Mouse (Mus musculus) forebrain, embryonic 13.5 days (tissue): ENCODE measurements at regions not wholly inside any gene's neighbourhood (a gene's known extent, or its start where the extent isn't known, plus 50 kb on each side); places are given as distances from the start of the nearest gene placed in this dataset.
A peak's percentile ranks its signal among the peaks of the same experiment; 100 is the strongest.

Experiments used
- ATAC-seq: fragments of 200-750 bp; cut with Nextera tagmentation; 2 replicates; pipeline ENCODE4 v1.8.0; 2017
- H3K27ac ChIP-seq: fragments of 300-500 bp; sonication (generic); 2 replicates; pipeline ENCODE4 v1.5.1; 2015; ENCODE audit warnings: inconsistent platforms, mild to moderate bottlenecking, moderate library complexity
- H3K27me3 ChIP-seq: fragments of 300-500 bp; sonication (generic); 2 replicates; pipeline ENCODE4 v1.6.1; 2015; ENCODE audit warnings: mild to moderate bottlenecking, inconsistent platforms
- H3K36me3 ChIP-seq: fragments of 300-500 bp; sonication (generic); 2 replicates; pipeline ENCODE4 v1.6.1; 2015; ENCODE audit warnings: mild to moderate bottlenecking, inconsistent platforms; ENCODE audit not compliant: poor library complexity, severe bottlenecking
- H3K4me1 ChIP-seq: fragments of 300-500 bp; sonication (generic); 2 replicates; pipeline ENCODE4 v1.6.1; 2015; ENCODE audit warnings: inconsistent platforms
- H3K4me2 ChIP-seq: fragments of 300-500 bp; sonication (generic); 2 replicates; pipeline ENCODE4 v1.6.1; 2015; ENCODE audit warnings: inconsistent platforms, mild to moderate bottlenecking, moderate library complexity
- H3K4me3 ChIP-seq: fragments of 300-500 bp; sonication (generic); 2 replicates; pipeline ENCODE4 v1.5.1; 2015; ENCODE audit warnings: mild to moderate bottlenecking, inconsistent platforms
- H3K9ac ChIP-seq: fragments of 300-500 bp; sonication (generic); 2 replicates; pipeline ENCODE4 v1.6.1; 2015; ENCODE audit warnings: mild to moderate bottlenecking, inconsistent platforms
- H3K9me3 ChIP-seq: fragments of 300-500 bp; sonication (generic); replicated peaks from 2 replicates; pipeline ENCODE4 v1.6.1; 2016; ENCODE audit warnings: inconsistent platforms
- WGBS: fragments of 180-500 bp; shearing (Covaris S2); methylation state at CpG from one replicate; pipeline ENCODE4 v1.1.7; 2015; 5-methylcytosine and 5-hydroxymethylcytosine counted together

DNA sequence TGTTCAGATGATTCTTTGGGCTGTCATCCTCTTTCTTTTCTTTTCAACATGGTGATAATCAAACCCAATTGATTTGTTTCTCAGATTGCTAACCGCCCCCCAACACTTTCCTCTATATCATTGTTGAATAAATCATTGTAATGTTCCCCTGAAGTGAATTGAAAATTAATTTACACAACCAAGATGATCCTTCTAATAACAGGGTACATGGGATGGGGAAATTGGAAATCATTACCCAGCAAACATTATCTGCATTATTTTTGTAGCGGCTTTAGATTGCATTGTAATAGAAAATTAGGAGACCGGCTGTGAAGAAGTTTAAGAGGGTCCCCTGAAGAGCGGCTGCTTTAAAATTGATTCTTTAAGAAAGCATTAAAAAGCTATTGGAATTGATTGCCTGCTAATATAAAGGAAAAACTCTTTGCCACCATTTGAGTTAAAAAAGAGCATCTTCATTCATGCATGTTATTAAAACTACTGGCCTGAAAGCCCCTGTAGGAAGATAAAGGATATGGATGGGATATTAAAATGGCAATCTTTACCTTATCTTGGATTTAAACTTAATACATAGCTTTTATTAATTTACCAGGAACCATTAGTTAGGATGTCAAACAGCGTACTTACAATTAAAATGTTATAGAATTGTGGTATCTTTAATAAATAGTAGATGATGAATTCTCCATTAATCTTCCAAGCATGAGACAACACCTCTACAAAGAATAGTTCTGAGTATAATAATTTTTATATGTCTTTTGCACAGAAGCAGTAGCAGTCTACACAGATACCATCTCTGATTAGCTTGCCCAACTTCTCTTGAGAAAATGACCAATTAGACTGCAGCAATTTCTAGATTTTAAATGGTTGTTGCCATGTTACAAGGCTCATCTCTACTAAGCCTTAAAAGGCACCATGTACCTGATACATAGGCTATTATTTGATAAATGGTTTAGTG lies 127.0 kb upstream of the Hs3st5 start:
- no peak for ATAC-seq

DNA sequence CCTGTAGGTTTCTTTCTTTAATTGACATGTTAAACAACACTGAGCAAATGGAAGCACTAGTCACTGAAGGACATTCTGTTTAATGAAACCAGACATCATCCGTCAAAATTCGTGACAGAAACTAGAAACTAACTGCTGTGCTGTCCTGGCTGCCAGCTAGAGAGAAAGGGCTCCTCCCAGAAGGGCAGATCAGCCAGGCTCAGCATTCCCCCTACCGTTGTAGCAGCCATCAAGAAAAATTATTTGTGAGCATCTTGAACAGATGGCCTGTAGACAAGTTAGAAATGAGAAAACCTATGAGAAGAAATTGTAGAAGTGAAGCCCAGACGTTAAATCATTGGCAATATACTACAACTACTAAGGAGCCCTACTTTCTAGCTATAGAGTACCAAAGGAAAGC lies 123.3 kb upstream of the Hs3st5 start:
- Histone ChIP-seq H3K9ac (no peak overlapping the region), H3K4me3 (no peak overlapping the region), H3K36me3 (no peaks in the 10 kb centered on the region), H3K27ac (no peak overlapping the region), H3K27me3 (no peaks in the 10 kb centered on the region), H3K9me3 (no peaks in the 10 kb centered on the region), H3K4me2 (no peak overlapping the region), H3K4me1 (no peaks in the 10 kb centered on the region)
- WGBS: 79% methylated on average over 4 of the region's 4 CpGs
- peak; percentile 81; the same call in 1 of the 2 replicates for ATAC-seq

More for the DNA sequence above, 127.0 kb upstream of the Hs3st5 start:
- 76% methylated on average over 5 of the region's 5 CpGs for whole genome bisulfite sequencing
- H3K27me3 ChIP-seq: no peaks in the 10 kb centered on the region
- H3K9ac ChIP-seq: no peak overlapping the region
- H3K4me3 ChIP-seq: no peak overlapping the region
- H3K4me1 ChIP-seq: no peaks in the 10 kb centered on the region
- no peak overlapping the region for H3K4me2 ChIP-seq
- no peaks in the 10 kb centered on the region for H3K36me3 ChIP-seq
- H3K9me3 ChIP-seq: no peaks in the 10 kb centered on the region
- H3K27ac ChIP-seq: no peak overlapping the region

DNA sequence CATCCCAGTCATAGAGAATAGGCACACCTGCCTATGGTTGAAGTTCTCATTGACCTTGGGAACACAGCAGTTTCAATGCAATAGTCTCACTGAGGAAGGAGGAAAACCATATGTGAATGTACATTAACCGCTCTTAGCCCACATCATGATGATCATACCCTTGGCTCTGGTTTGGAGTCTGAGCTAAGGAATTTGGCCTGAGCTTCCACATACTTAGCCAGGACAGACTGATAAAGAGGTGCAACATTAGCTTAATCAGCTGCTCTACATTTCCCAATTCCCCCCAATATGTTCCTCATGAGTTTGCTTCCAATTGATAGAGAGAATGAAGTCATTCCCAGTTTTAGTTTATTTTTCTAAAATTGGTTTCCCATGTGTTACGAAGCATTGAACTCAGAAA lies 116.6 kb upstream of the Hs3st5 start:
- H3K9ac ChIP-seq: no peak overlapping the region
- no peak overlapping the region for H3K27ac ChIP-seq
- no peaks in the 10 kb centered on the region for H3K27me3 ChIP-seq
- H3K4me3 ChIP-seq: no peak overlapping the region
- no peaks in the 10 kb centered on the region for H3K4me1 ChIP-seq
- ATAC-seq: no peak
- 90% methylated on average over 2 of the region's 2 CpGs for WGBS
- no peaks in the 10 kb centered on the region for H3K9me3 ChIP-seq
- H3K4me2 ChIP-seq: no peak overlapping the region
- no peaks in the 10 kb centered on the region for H3K36me3 ChIP-seq

DNA sequence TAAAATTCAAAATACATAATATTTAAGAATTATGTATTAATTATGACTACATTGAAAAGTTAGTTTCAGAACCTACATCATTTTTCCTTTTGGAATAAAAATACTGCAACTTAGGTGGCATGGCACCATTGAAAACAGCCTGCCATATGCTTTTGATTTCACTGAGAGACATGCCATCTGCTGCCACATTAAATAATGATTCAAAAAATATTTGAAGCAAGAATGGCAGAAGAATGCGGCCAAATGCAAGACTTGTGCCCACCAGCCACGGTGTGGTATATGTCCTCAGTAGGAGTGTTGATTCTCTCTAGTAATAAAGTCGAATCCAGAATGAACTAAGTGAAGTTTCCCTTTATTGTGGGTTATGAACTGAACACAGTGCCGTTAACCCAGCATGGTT lies 113.0 kb upstream of the Hs3st5 start:
- ATAC-seq: peak; percentile 10; the same call in 1 of the 2 replicates
- Histone ChIP-seq H3K9me3 (no peaks in the 10 kb centered on the region), H3K27ac (no peak overlapping the region), H3K27me3 (no peaks in the 10 kb centered on the region), H3K4me2 (no peak overlapping the region), H3K36me3 (no peaks in the 10 kb centered on the region), H3K9ac (no peak overlapping the region), H3K4me1 (no peaks in the 10 kb centered on the region), H3K4me3 (no peak overlapping the region)
- 81% methylated on average over 4 of the region's 4 CpGs for WGBS

DNA sequence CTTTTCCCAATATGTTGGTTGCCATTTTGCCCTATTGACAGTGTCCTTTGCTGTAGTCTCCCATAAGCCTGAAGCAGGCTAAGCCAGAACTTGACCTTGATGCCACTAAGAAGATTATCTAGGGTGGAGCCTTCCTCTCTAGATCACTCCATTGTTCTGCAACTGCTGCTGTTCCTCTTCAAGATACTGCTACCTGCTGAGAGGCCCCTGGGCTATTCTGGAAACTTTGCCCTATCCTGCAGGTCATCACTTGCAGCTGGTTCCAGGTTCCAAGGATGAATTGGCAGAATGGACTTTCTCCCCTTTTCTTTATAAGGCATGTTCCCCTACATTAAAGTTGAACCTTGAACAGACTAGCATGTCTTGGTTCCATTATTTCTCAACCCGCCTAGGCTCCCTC lies 110.0 kb upstream of the Hs3st5 start:
- Histone ChIP-seq H3K4me2 (no peak overlapping the region), H3K9ac (no peak overlapping the region), H3K9me3 (no peaks in the 10 kb centered on the region), H3K4me3 (no peak overlapping the region), H3K27ac (no peak overlapping the region), H3K36me3 (no peaks in the 10 kb centered on the region), H3K4me1 (no peaks in the 10 kb centered on the region), H3K27me3 (no peaks in the 10 kb centered on the region)
- ATAC-seq: no peak
- WGBS: 76% methylated on average over 1 of the region's 1 CpGs

DNA sequence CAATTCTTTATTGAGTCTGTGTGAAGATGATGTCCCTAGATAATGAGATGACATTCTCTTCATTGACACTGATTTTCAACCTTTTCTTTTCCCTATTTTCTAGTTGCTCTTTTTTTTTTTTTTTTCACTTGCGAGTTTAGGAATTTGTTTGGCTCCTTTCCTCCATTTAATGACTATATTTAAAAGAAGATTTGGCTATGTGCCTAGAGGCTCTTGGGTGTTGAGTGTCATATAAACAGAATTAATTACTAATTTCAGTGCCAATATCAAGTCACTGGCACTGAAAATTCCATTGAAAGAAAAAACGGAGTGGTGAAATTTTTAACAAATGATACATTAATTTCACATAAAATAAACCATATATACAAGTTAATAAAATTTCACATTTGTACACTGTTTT lies 98.6 kb upstream of the Hs3st5 start:
- no peak overlapping the region for H3K4me3 ChIP-seq
- H3K9me3 ChIP-seq: no peaks in the 10 kb centered on the region
- no peak overlapping the region for H3K4me2 ChIP-seq
- no peak overlapping the region for H3K27ac ChIP-seq
- WGBS: 57% methylated on average over 2 of the region's 2 CpGs
- H3K36me3 ChIP-seq: no peaks in the 10 kb centered on the region
- no peak for ATAC-seq
- H3K27me3 ChIP-seq: no peaks in the 10 kb centered on the region
- no peak overlapping the region for H3K9ac ChIP-seq
- H3K4me1 ChIP-seq: no peaks in the 10 kb centered on the region

DNA sequence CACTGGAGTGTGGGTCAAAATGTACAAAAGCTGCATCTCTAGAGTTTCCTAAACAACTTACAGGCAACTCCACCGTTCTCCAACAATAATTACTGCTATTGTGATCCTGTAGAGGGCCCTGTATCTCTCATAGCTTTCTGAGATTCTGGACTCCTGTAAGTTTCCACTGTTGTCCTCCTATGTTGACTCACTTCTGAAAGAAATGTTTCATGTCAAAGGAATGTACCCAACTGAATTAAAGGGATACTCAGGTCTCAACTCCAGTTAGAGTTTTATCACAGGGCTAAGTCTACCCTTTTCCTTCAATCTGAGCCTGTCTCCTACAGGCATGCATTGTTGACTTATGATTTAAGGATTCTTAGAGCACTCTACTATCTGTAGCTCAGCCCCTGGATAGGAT lies 75.3 kb upstream of the Hs3st5 start:
- no peaks in the 10 kb centered on the region for H3K4me1 ChIP-seq
- no peak overlapping the region for H3K4me3 ChIP-seq

DNA sequence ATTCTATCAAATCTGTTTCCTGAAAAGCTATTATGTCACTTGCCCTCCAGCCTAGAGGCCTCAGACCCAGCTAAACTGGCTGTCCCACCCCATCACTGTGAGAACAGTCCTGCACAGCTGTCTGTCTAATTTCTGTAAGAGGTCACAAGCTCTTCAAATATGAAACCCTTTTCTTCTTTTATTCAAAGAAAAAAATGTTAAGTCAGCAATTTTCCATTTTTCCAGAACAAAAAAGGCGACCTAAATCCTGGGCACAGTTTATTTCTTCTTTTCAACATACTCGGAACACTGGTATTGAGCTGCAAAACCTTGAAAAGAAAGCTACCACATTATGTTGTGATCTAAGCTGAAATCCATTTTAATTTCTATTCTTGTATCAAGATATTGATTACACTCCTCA lies 69.2 kb upstream of the Hs3st5 start:
- H3K36me3 ChIP-seq: no peaks in the 10 kb centered on the region
- no peaks in the 10 kb centered on the region for H3K9me3 ChIP-seq
- no peak overlapping the region for H3K9ac ChIP-seq
- no peak overlapping the region for H3K4me2 ChIP-seq
- WGBS: 75% methylated on average over 2 of the region's 2 CpGs
- H3K27me3 ChIP-seq: no peaks in the 10 kb centered on the region
- H3K4me1 ChIP-seq: no peaks in the 10 kb centered on the region
- H3K4me3 ChIP-seq: no peak overlapping the region
- no peak overlapping the region for H3K27ac ChIP-seq
- ATAC-seq: no peak

More for the DNA sequence above, 75.3 kb upstream of the Hs3st5 start:
- no peak for ATAC-seq
- Histone ChIP-seq H3K9me3 (no peaks in the 10 kb centered on the region), H3K27me3 (no peaks in the 10 kb centered on the region), H3K27ac (no peak overlapping the region), H3K4me2 (no peak overlapping the region), H3K36me3 (no peaks in the 10 kb centered on the region), H3K9ac (no peak overlapping the region)
- WGBS: 74% methylated on average over 1 of the region's 1 CpGs
